Mouse (Mus musculus) kidney, adult 2 months (tissue): ENCODE measurements around the gene Scarb1. TPM values are rescaled to one million over a fixed set of nuclear protein-coding genes. Genes with fewer than 3 reads are reported as not detected.
A peak's percentile ranks its signal among the peaks of the same experiment; 100 is the strongest.

Source experiments
- DNase-seq: peaks from one replicate; pipeline ENCODE4 v3.0.0; 2021
- H3K27ac ChIP-seq: fragments of 200-500 bp; 2 replicates; pipeline ENCODE4 v1.5.1; 2012; ENCODE audit warnings: low read depth, low read length, control low read depth, inconsistent platforms; ENCODE audit not compliant: insufficient read depth
- H3K27me3 ChIP-seq: fragments of 200-500 bp; replicated peaks from 2 replicates; pipeline ENCODE4 v1.6.1; 2012; ENCODE audit warnings: mild to moderate bottlenecking, moderate library complexity, low read length, inconsistent platforms; ENCODE audit not compliant: control insufficient read depth, insufficient read depth
- H3K36me3 ChIP-seq: fragments of 200-500 bp; 2 replicates; pipeline ENCODE4 v1.6.1; 2012; ENCODE audit warnings: mild to moderate bottlenecking, moderate library complexity, low read length, inconsistent platforms; ENCODE audit not compliant: control insufficient read depth, insufficient read depth
- H3K4me1 ChIP-seq: fragments of 200-500 bp; 2 replicates; pipeline ENCODE4 v1.6.1; 2011; ENCODE audit warnings: low read length; ENCODE audit not compliant: control insufficient read depth, insufficient read depth
- H3K4me3 ChIP-seq: fragments of 200-500 bp; 2 replicates; pipeline ENCODE4 v1.5.1; 2011; ENCODE audit warnings: mild to moderate bottlenecking, low read depth, low read length, control low read depth; ENCODE audit not compliant: insufficient read depth
- CTCF ChIP-seq: fragments of 200-500 bp; conservative IDR thresholded peaks from 2 replicates; pipeline ENCODE4 v1.5.1; 2011; ENCODE audit warnings: low read depth, mild to moderate bottlenecking, control low read depth, low read length, moderate library complexity, mixed read lengths; ENCODE audit not compliant: insufficient read depth, insufficient read length
- POLR2A ChIP-seq: fragments of 200-500 bp; IDR thresholded peaks from one replicate; pipeline ENCODE4 v1.6.1; 2011; ENCODE audit warnings: low read depth, low read length, control low read depth
- WGBS: fragments of 180-500 bp; shearing (Covaris S2); methylation state at CpG from one replicate; pipeline ENCODE4 v1.1.7; 2018; 5-methylcytosine and 5-hydroxymethylcytosine counted together
- polyA plus RNA-seq: library from polyadenylated mRNA; depleted of rRNA; stranded (reverse); fragments of >200 nt; gene quantifications from 2 replicates; pipeline ENCODE4 v1.2.3, GENCODE M21; 2012

The Scarb1 gene
- polyA plus RNA-seq, 1 experiment: 35.5 TPM

DNA sequence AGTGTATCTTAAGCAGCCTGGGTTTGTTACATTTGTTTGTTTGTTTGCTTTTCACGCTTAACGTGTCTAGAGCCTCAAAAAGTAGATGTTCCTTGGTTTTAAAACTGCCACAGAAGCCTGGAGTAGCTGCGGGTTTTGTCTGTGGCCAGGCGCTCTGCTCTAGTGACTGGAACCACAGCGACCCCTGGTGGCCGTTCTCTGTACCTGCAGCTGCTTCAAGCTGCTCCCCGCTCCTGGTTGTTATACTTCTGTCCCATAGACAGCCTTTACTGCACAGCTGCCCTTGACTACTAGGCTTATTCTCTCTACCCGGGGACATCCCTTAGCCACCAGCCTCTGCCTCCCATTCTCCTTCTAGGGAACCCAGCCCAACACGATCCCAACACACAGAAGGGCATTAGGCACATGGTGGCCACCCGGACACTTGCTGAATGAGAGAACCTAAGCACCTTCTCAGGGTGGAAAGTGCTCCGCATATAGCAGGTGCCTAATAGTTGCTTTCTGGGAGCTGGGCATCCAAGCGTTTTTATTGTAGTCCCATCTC is 70.2 kb downstream of the Scarb1 start:
- Histone ChIP-seq H3K4me1 (no peaks in the 10 kb centered on the region), H3K4me3 (no peak overlapping the region), H3K27ac (no peak overlapping the region), H3K36me3 (no peaks in the 10 kb centered on the region), H3K27me3 (no peaks in the 10 kb centered on the region)
- peak; percentile 90 for TF ChIP-seq CTCF
- TF ChIP-seq POLR2A: no peak
- WGBS: 16% methylated on average over 12 of the region's 12 CpGs
- DNase-seq: peak; percentile 69

DNA sequence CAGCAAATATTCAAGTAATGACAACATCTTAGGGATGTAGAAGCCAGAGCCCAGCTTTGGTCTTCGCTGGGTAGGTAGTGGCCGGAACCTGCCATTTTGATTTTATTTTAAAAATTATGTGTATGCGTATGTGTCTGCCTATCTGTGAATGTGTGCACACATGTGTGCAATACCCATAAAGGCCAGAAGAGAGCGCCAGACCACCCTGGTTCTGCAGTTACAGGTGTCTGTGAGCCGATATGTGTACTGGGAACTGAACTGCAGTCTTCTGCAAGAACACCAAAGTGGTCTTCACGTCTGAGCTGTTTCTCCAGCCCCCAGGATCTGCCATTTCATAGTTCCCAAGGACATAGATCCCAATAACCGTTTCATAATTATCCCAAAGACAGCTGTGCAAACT is 71.1 kb downstream of the Scarb1 start:
- TF ChIP-seq POLR2A: no peak
- TF ChIP-seq CTCF: no peak
- no peak for DNase-seq
- Histone ChIP-seq H3K4me3 (no peak overlapping the region), H3K27me3 (no peaks in the 10 kb centered on the region), H3K4me1 (no peaks in the 10 kb centered on the region), H3K27ac (no peak overlapping the region), H3K36me3 (no peaks in the 10 kb centered on the region)
- 93% methylated on average over 7 of the region's 7 CpGs for WGBS

DNA sequence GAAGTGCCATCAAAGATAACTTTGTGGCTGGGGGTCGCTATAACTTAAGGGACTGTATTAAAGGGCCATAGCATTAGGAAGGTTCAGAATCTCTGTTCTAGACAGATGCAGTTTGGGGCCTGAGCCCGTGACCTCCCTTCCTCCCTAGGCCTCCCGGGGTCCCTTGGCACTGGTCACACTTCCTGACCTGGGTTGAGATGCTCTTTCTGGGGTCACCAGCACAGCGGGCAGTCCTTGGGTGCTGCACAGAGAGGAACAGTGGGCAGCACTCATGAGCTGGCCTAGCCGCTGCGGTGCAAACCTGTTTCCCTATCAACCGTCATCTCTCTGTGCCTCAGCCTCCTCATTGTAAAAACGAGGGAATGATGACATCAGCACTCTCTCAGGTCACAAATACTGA is 71.5 kb downstream of the Scarb1 start:
- no peaks in the 10 kb centered on the region for H3K36me3 ChIP-seq
- DNase-seq: no peak
- H3K27ac ChIP-seq: no peak overlapping the region
- H3K27me3 ChIP-seq: no peaks in the 10 kb centered on the region
- H3K4me1 ChIP-seq: no peaks in the 10 kb centered on the region
- no peak overlapping the region for H3K4me3 ChIP-seq
- TF ChIP-seq CTCF (no peak), POLR2A (no peak)
- WGBS: 87% methylated on average over 8 of the region's 8 CpGs

DNA sequence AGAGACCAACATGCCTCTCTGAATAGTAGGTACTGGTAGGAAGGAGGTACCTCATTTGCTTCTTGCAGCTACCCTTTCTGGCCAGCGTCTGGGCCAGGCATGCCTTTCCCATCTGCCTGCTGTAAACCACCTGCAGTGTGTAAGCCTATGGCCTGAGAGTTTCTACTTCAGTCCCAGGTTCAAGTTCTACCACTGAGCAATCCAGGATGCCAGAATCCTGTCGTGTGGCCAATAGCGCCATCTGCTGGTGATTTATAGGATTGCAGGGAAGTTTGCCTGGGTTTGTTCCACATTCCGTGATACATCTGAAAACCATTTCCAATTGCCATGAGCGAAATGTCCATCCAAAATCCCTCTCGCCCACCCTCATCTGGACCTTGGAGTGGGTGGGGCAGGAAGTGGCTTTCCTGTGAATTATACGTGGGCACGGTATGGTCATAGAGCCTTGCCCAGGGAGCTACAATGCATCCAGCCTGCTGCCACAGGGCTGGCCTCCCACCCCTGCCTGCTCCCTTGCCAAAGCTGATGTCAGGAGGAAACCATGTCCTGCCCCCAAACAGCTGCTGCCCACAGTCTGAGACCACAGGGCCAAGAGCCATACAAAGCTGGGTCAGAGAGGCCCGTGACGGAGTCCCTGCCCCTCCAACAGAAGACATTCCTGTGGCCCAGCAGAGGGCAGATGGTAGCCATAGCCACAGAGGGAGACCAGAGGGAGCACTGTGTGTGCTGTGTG is 72.7 kb downstream of the Scarb1 start:
- no peaks in the 10 kb centered on the region for H3K27me3 ChIP-seq
- no peak overlapping the region for H3K27ac ChIP-seq
- no peaks in the 10 kb centered on the region for H3K4me1 ChIP-seq
- peak; percentile 78 for DNase-seq
- no peak overlapping the region for H3K4me3 ChIP-seq
- no peaks in the 10 kb centered on the region for H3K36me3 ChIP-seq
- 13% methylated on average over 10 of the region's 10 CpGs for WGBS
- TF ChIP-seq POLR2A (no peak), CTCF (peak; percentile 97)

DNA sequence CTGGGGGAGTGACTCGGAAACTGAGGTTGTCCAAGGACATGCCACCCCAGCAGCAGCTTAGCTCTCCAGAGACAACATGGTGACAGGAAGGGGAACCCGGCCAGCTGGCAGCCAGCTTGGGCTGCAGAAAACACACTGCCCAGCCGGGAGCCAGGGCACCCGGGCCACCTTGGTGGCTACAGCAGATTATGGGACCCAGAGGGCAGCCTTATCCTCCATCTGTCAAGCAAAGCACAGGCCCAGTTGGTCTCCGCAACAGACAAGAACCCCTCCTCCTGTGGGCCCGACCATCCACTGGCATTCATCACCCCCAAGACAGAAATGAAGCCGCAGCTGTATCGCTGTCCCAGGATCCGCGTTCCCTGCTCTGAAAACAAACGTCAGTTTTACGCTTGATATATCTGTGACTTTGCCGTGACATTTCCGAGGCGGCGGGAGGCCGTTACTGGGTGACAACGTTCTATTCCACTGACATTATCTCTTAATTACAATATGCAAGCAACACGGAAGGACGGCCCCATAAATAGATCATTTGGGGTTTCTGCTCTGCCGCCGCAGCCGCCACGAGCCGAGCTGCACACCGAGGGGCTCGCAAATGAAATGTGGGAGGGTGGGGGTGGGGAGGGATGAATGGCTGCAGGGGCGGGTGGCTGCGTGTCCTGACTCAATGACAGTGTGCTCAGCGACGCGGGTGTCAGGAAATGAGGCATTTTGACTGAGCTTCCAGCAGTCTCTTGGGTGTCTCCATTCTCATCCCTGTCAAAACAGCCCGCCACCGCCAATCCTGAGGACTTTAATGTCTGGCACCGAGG is 73.5 kb downstream of the Scarb1 start:
- Histone ChIP-seq H3K4me3 (no peak overlapping the region), H3K27me3 (no peaks in the 10 kb centered on the region), H3K36me3 (no peaks in the 10 kb centered on the region), H3K27ac (no peak overlapping the region), H3K4me1 (no peaks in the 10 kb centered on the region)
- DNase-seq: peak; percentile 49
- WGBS: 20% methylated on average over 35 of the region's 35 CpGs
- TF ChIP-seq CTCF (no peak), POLR2A (no peak)

DNA sequence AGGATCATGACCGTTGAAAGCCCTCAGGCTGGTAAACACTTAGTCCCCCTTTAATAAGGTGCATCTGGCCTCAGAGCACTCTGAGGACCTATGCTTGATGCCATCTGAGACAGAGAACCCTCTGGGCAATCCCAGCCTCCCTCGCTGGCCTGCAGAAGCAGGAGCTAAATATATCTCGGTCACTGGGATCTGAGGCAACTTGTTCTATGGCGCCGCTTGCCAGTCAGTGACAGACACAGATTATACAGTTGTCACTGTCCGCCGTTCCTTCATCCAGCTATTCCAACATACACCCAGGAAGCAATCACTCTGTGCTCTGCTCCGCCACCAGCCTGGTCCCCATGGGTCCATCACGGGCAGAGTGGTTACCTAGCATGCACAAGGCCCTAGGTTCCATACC is 74.8 kb downstream of the Scarb1 start:
- no peak overlapping the region for H3K4me3 ChIP-seq
- H3K27me3 ChIP-seq: no peaks in the 10 kb centered on the region
- H3K36me3 ChIP-seq: no peaks in the 10 kb centered on the region
- 90% methylated on average over 9 of the region's 9 CpGs for WGBS
- no peaks in the 10 kb centered on the region for H3K4me1 ChIP-seq
- no peak for DNase-seq
- no peak for TF ChIP-seq CTCF
- TF ChIP-seq POLR2A: no peak
- no peak overlapping the region for H3K27ac ChIP-seq

DNA sequence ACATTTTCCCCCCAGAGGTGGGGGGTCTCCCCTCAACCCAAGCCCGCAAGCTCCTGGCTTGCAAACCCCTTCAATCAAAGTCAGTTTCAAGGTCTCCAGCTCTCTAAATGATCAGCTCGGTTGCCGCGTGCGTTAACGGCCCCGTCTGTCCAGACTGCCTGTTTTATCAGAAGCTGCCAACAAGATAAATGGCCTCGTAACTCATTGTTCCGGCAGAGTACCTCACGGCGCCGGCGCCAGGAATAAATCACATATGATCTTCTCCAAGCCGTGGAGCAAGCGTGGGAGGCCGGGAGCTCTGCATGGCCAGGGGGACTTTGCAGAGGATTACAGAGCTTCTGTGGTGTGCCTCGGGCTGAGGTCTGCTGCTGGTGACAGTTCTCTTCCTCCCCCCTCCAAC is 76.2 kb downstream of the Scarb1 start:
- no peaks in the 10 kb centered on the region for H3K4me1 ChIP-seq
- WGBS: 16% methylated on average over 17 of the region's 17 CpGs
- TF ChIP-seq CTCF: no peak
- no peak for TF ChIP-seq POLR2A
- no peaks in the 10 kb centered on the region for H3K36me3 ChIP-seq
- H3K4me3 ChIP-seq: no peak overlapping the region
- H3K27me3 ChIP-seq: no peaks in the 10 kb centered on the region
- H3K27ac ChIP-seq: no peak overlapping the region
- peak; percentile 54 for DNase-seq
